Mouse (Mus musculus) E14TG2a.4 (cell line): ENCODE data around the gene Wdr34.

ENCODE experiments used
- CTCF ChIP-seq: conservative IDR thresholded peaks from 2 replicates; pipeline ENCODE4 v1.5.1; 2014; ENCODE audit warnings: low read length
- POU5F1 ChIP-seq: IDR thresholded peaks from 2 replicates; pipeline ENCODE4 v1.6.1; 2014; ENCODE audit warnings: low read length, borderline replicate concordance

- peak; percentile 87 for TF ChIP-seq CTCF
- TF ChIP-seq POU5F1 = no peak
Measured at GRCm38 (mm10) chr2:30032244-30032846, 16.3 kb downstream of the Wdr34 start.
